Mouse (Mus musculus) liver, adult (tissue): ENCODE data around the gene Gemin5.

ENCODE experiments used
- GATA4 ChIP-seq: IDR thresholded peaks from 2 replicates; pipeline ENCODE4 v1.6.1; 2014; ENCODE audit warnings: mild to moderate bottlenecking, low read length; ENCODE audit not compliant: insufficient replicate concordance

Gene Gemin5

GRCm38 (mm10) chr11:58102581-58103343 lies 65.6 kb downstream of the Gemin5 start:
- no peak for TF ChIP-seq GATA4

- TF ChIP-seq GATA4 = no peak
These were observed 66.2 kb downstream of the Gemin5 start for GRCm38 (mm10) chr11:58102146-58102545.

DNA sequence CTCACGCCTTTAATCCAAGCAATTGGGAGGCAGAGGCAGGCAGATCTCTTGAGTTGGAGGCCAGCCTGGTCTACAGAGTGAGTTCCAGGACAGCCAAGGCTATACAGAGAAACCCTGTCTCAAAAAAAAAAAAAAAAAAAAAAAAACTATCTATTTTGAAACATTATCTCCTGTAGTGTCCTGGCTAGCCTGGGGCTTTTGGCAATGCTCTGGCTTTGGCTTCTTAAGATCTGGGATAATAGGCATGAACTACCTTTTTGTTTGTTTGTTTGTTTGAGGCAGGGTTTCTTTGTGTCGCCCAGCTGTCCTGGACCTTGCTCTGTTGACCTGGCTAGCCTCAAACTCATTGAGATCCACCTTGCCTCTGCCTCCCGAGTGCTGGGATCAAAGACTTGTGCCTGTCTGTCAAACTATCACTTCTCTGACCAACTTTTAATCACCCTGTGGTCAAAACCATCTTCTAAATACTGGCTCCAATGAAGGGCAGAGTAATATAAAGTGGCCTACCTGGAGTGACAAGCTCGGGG lies 67.1 kb downstream of the Gemin5 start:
- TF ChIP-seq GATA4 = no peak

- no peak for TF ChIP-seq GATA4
These were observed 68.3 kb downstream of the Gemin5 start for GRCm38 (mm10) chr11:58100006-58100405.

GRCm38 (mm10) chr11:58097621-58098365 lies 70.5 kb downstream of the Gemin5 start:
- no peak for TF ChIP-seq GATA4

DNA sequence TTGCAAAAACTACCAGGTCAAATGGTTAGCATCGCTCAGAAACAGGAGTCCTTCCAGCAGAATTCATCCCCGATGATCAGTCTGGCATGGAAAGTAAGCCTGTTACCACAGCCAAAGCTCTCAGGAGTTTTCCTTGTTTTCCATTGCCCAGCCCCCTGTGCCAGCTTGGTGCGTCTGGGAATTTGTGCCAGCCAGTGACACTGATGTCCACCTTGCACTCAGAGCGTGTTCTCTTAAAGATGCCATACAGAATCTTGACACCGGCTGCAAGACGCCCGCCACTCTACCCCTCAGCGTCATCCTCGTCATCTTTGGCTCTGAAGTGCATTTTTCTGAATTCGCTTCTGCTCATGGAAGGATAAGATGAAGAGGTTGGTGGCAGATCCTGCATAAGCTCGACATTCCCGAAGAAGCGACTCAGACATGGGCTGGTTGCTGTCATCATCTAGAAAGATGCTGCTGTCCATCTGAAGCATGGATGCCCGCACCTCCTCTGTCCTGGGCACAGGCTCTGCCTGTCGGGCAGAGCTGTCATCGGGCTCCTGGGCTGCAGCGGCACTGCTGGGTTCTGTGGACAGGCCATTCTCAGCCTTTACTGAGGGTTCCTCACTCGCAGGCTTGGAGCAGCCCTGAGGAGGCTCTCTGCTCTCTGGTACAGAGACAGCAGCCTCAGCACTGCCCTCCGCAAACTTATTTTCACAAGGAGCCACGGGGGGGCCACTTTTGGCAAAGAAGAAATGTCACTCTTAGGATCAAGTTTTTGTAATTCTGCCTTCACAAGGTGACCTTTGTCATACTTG lies 71.3 kb downstream of the Gemin5 start:
- no peak for TF ChIP-seq GATA4

DNA sequence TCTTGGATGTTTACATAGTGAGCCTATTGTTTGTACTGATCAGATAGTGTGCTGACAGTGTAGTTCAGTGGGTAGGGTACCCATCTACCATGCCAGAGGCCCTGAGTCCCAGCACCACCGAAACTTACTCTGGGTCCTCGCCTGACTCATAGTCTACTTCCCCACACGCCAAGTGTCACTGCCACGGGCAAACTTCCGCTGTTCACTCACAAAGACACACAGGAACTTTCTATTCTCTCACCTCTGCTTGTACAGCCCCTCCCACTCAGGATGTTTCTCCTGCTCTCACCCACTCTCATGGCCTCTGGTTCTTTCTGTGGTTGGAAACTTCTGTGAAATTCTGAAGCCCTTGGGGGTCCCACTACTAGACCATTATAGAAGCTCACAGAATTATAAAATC lies 72.2 kb downstream of the Gemin5 start:
- no peak for TF ChIP-seq GATA4

- no peak for TF ChIP-seq GATA4
These were observed 72.8 kb downstream of the Gemin5 start for GRCm38 (mm10) chr11:58095561-58095960.

DNA sequence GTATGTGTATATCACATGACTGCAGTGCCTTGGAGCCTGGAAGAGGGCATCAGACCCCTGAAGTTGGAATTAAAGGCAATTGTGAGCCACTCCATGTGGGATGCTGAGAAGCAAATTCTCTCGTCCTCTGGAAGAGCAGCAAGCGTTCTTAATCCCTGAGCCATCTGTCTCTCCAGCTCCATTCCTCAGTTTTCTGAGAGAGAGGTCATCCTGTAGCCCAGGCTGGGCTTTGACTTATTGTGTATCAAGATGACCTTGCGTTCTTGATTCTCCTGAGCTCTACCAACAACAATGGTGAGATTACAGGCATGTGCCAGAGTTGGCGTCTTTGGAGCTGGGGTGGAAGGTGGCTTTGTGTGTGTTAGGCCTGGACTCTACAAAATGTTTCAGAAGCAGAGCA lies 73.6 kb downstream of the Gemin5 start:
- no peak for TF ChIP-seq GATA4

DNA sequence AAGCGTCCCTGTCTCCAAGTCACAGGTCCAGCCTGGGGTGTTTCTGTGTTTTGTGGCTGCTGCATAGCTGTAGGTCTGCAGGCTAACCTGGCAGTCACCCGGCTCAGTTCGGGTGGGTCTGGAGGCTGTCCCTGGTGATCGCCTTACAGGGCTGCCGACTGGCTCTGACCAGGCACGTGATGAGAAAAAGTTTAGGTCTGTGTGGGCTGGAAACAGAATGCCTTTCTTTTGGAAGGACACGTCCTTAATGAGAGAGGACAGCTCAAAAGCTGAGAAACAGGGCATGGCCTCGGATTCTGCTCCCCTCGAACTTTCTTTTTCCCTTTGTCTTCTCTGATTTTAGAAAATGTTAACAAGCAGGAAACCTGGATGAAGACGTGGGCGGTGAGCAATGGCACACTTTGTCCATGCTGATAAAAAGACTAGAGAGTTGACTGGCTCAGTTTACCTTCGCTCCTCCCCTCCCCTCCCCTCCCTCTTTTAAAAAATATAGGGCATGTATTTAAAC lies 75.3 kb downstream of the Gemin5 start, which contains the start of gene Gm12248:
Gm12248 (minus strand) TSS at position 114 of the 508 bp plus-strand sequence.
- no peak for TF ChIP-seq GATA4

DNA sequence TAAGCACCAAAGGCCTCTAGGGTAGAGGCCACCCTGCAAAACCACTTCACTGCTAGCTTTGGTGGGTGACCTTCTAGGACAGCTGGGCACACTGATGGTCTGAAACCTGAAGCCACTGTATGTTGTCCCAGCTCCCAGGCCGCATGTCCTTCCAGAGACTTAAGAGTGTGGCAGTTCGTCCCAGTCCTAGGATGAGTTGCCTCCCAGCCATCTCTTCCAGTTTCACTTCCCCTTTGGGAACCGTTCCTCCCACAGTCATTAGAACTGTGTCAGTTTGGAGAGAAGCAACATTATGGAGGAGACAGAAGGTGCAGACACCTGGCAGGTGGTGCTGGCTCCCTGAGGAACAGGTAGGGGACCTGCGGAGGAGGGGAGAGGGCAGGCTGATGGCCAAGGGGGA lies 75.8 kb downstream of the Gemin5 start:
- TF ChIP-seq GATA4 = no peak

- no peak for TF ChIP-seq GATA4
These were observed 86.6 kb downstream of the Gemin5 start for GRCm38 (mm10) chr11:58081716-58082115.

GRCm38 (mm10) chr11:58077270-58077669 lies 91.1 kb downstream of the Gemin5 start:
- no peak for TF ChIP-seq GATA4

DNA sequence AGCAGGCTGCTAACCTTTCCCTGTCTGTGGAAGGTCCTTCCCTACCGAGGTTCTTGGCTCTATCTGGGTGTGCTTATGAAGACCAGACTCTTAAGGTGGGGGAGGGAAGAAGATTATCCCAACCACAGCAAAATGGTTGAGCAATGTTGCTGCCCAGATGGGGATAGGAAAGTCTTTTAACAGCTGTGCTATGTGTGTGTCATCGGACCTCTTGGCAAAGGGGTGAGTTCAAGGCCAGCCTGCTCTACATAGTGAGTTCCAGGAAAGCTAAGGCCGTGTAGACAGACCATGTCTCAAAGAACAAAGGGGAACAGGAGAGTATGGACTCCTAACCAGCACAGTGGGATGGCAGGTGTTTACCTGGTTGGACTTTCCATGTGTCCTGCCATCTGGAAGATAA lies 95.4 kb downstream of the Gemin5 start:
- no peak for TF ChIP-seq GATA4
